Mouse (Mus musculus): ENCODE measurements around the gene Trio. TPM values are rescaled to one million over a fixed set of nuclear protein-coding genes. Genes with fewer than 3 reads are reported as not detected.

Trio gene
- polyA plus RNA-seq, 1 experiment from 2014 or later = 52.8 TPM

DNA sequence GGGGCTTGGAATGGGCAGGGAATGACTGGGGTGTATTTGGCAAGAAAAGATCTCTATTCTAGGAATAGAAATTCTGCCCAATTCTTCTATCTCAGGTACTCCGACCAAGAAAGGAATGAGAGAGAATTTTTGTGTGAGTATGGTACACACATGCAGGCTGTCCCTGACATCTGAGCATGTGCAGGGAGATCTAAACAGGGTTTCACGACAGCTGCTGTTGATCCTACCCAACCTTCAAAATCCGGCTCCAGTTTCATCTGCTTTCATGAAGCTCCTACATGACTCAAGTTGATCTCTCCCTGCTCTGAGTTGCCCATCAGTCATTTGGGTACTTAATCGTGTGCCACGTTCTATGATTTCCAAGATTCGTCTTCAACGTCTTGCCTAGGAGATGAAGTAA, 3.7 kb upstream of the Trio start:
- H3K9me3 ChIP-seq = no peaks in the 10 kb centered on the region
- H3K4me1 ChIP-seq = peaks cover 5% of the 10 kb centered on the region; the same call in 1 of the 2 replicates
- no peak overlapping the region for H3K4me3 ChIP-seq

GRCm38 (mm10) chr15:28028542-28028941, 2.9 kb upstream of the Trio start:
- Histone ChIP-seq H3K4me1 (peaks cover 6% of the 10 kb centered on the region), H3K9ac (no peak overlapping the region), H3K9me3 (no peaks in the 10 kb centered on the region), H3K36me3 (no peaks in the 10 kb centered on the region), H3K27me3 (no peaks in the 10 kb centered on the region), H3K4me3 (no peak overlapping the region), H3K27ac (no peak overlapping the region), H3K4me2 (no peak overlapping the region)
- WGBS = 89% methylated on average over 6 of the region's 6 CpGs
- ATAC-seq (ENCODE audit: insufficient number of reproducible peaks, low FRiP score, low TSS enrichment, low read depth) = no peak

More for the DNA sequence above, 3.7 kb upstream of the Trio start:
- no peak for ATAC-seq (ENCODE audit: insufficient number of reproducible peaks, low FRiP score, low TSS enrichment, low read depth)
- H3K36me3 ChIP-seq = no peaks in the 10 kb centered on the region
- no peak overlapping the region for H3K4me2 ChIP-seq
- no peak overlapping the region for H3K27ac ChIP-seq
- no peaks in the 10 kb centered on the region for H3K27me3 ChIP-seq
- 82% methylated on average over 7 of the region's 7 CpGs for WGBS
- no peak overlapping the region for H3K9ac ChIP-seq

DNA sequence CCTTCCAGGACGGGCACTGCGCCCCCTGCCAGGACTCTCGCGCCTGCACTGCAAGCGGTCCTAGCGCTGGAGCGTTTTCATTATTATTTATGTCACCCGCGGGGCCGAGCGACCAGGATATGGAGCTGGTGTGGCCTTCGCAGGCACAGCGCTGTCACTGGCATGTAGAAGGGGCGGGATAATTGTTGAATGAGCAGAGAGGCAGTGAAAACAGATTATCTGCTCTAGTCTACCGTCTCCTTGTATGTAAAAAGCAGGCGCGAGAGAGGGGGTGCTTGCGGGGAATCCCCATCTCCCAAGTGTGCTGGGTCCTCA, 476 bp upstream of the Trio start:
- WGBS = under 1% methylated on average over 18 of the region's 18 CpGs
- Histone ChIP-seq H3K9me3 (no peaks in the 10 kb centered on the region), H3K4me2 (peak overlapping the region; percentile 74), H3K27me3 (no peaks in the 10 kb centered on the region), H3K4me3 (peak overlapping the region; percentile 89), H3K4me1 (peaks cover 26% of the 10 kb centered on the region), H3K9ac (peak overlapping the region; percentile 39), H3K36me3 (no peaks in the 10 kb centered on the region), H3K27ac (peak overlapping the region; percentile 99)
- ATAC-seq (ENCODE audit: insufficient number of reproducible peaks, low FRiP score, low TSS enrichment, low read depth) = no peak

GRCm38 (mm10) chr15:28024965-28025338, 696 bp downstream of the Trio start:
- Histone ChIP-seq H3K9ac (peak overlapping the region; percentile 98), H3K4me3 (peak overlapping the region; percentile 89), H3K27me3 (no peaks in the 10 kb centered on the region), H3K9me3 (no peaks in the 10 kb centered on the region), H3K27ac (peak overlapping the region; percentile 99), H3K36me3 (no peaks in the 10 kb centered on the region), H3K4me1 (peaks cover 32% of the 10 kb centered on the region), H3K4me2 (peak overlapping the region; percentile 85)
- ATAC-seq (ENCODE audit: insufficient number of reproducible peaks, low FRiP score, low TSS enrichment, low read depth) = no peak
- 0% methylated on average over 53 of the region's 54 CpGs for WGBS

DNA sequence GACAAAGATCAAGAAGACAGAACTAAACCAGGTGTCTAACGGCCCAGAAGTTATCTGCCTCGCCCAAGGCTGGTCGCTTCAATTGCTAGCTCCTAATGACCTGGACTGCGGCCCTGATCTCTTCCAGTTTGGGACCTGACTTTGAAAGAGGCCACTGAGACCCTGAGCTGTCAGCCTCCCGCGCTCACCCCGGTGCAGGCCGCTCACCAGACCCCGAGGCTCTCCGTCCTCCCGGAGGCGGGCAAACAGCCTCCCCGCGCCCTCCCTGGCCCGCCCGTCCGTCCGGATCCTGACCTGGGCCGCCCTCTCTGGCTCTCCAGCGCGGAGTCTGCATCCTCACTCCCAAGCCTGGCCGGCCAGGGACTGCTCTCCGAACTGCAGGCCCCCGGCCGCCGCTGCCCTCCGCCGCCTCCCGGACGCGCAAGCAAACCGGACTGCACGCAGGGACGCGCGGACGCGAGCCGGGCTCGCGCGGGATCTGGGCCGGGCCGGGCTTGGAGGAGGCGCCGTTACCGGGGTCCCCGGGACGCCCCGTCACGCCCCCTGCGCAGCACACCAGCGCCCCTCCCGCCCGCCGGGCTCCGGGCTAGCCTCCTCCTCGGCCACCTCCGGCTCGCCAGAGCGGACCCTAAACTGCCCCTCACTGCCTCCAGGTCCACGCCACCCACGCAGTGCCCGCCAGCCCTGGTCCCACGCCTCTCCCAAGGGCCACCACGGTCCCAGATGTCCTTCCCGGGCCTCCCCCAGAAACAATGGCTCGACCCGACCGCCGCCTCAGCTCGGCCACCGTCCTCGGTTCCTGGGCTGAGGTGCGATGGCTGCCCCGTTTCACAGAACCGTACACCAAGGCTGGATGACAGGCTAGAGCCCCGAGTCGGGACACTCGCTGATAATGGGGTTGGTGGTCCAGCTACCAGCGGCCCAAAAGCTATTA, 1.4 kb downstream of the Trio start:
- Histone ChIP-seq H3K9ac (peak overlapping the region; percentile 98), H3K27me3 (no peaks in the 10 kb centered on the region), H3K4me1 (peaks cover 34% of the 10 kb centered on the region), H3K9me3 (no peaks in the 10 kb centered on the region), H3K4me3 (peak overlapping the region; percentile 89), H3K27ac (peak overlapping the region; percentile 99), H3K36me3 (no peaks in the 10 kb centered on the region), H3K4me2 (peak overlapping the region; percentile 85)
- under 1% methylated on average over 80 of the region's 81 CpGs for WGBS
- ATAC-seq (ENCODE audit: insufficient number of reproducible peaks, low FRiP score, low TSS enrichment, low read depth) = peak; percentile 25; the same call in 1 of the 2 replicates

DNA sequence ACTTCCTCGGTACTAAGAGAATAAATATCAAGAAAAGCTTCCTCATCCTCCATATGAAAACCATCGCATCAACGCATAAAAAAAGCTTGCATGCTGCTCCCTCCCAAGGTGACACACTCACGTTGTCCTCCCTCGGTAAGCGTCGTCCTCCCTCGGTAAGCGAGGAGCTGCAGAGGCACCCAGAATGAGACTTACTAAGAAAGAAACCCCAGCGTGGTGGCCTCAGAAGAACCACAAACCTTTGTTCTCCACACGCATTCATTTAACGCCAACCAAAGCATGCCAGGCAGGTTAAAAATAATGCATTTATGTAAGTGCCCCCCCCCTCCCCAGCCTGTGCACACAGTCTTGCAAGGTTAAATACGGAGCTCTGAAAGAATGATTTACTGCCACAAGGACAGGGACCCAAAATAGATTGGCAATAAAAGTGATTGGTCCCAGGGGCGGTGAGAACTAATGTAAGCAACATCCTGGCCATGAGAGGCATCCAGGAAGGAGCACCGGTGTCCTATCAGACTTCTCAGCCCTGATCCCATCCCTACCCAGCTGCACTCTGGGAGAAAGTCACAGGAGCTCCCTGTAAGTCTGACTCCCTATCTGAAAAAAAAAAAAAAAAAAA, 3.9 kb downstream of the Trio start:
- Histone ChIP-seq H3K9ac (no peak overlapping the region), H3K27ac (no peak overlapping the region), H3K9me3 (no peaks in the 10 kb centered on the region), H3K4me3 (no peak overlapping the region), H3K36me3 (no peaks in the 10 kb centered on the region), H3K4me1 (peaks cover 34% of the 10 kb centered on the region), H3K4me2 (no peak overlapping the region), H3K27me3 (no peaks in the 10 kb centered on the region)
- ATAC-seq (ENCODE audit: insufficient number of reproducible peaks, low FRiP score, low TSS enrichment, low read depth) = no peak
- WGBS = 15% methylated on average over 15 of the region's 15 CpGs

- 51% methylated on average over 7 of the region's 7 CpGs for WGBS
- no peak for ATAC-seq (ENCODE audit: insufficient number of reproducible peaks, low FRiP score, low TSS enrichment, low read depth)
- H3K4me2 ChIP-seq = no peak overlapping the region
- H3K27ac ChIP-seq = no peak overlapping the region
- no peaks in the 10 kb centered on the region for H3K27me3 ChIP-seq
- no peak overlapping the region for H3K9ac ChIP-seq
- H3K36me3 ChIP-seq = no peaks in the 10 kb centered on the region
- no peak overlapping the region for H3K4me3 ChIP-seq
- H3K4me1 ChIP-seq = peaks cover 32% of the 10 kb centered on the region
- H3K9me3 ChIP-seq = no peaks in the 10 kb centered on the region
These were observed 6.1 kb downstream of the Trio start for GRCm38 (mm10) chr15:28019393-28020070.

GRCm38 (mm10) chr15:28007516-28007915, 18.1 kb downstream of the Trio start:
- Histone ChIP-seq H3K27ac (no peak overlapping the region), H3K27me3 (no peaks in the 10 kb centered on the region), H3K4me1 (peaks cover 34% of the 10 kb centered on the region), H3K4me2 (no peak overlapping the region), H3K9ac (no peak overlapping the region), H3K9me3 (no peaks in the 10 kb centered on the region), H3K4me3 (no peak overlapping the region), H3K36me3 (no peaks in the 10 kb centered on the region)
- WGBS = 50% methylated on average over 3 of the region's 3 CpGs
- ATAC-seq (ENCODE audit: insufficient number of reproducible peaks, low FRiP score, low TSS enrichment, low read depth) = no peak

GRCm38 (mm10) chr15:28004192-28004767, 21.4 kb downstream of the Trio start:
- peaks cover 36% of the 10 kb centered on the region for H3K4me1 ChIP-seq
- no peaks in the 10 kb centered on the region for H3K9me3 ChIP-seq
- ATAC-seq (ENCODE audit: insufficient number of reproducible peaks, low FRiP score, low TSS enrichment, low read depth) = no peak
- H3K27me3 ChIP-seq = no peaks in the 10 kb centered on the region
- peak overlapping the region; percentile 75 for H3K27ac ChIP-seq
- no peak overlapping the region for H3K9ac ChIP-seq
- no peak overlapping the region for H3K4me2 ChIP-seq
- no peak overlapping the region for H3K4me3 ChIP-seq
- H3K36me3 ChIP-seq = no peaks in the 10 kb centered on the region
- WGBS = 19% methylated on average over 5 of the region's 5 CpGs

DNA sequence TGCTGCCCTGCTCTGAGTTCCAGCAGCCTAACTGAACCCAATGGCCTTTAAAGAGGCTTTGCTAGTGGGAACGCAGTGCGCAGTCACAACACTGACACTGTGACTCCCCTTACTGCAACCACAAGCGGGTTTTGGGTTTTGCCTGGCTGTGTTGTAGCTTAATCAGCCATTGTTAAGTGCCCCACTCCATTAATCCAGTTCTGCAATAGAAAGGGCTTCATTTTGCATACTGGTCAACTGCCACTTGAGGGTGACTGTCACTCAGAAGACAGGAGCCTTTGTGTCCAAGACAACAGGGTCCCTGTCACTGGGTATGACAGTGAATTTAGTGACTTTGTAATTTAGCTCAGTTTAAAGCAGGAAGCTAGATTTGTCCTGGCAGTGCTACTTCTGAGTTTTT, 23.1 kb downstream of the Trio start:
- Histone ChIP-seq H3K27ac (no peak overlapping the region), H3K4me2 (no peak overlapping the region), H3K9me3 (no peaks in the 10 kb centered on the region), H3K4me3 (no peak overlapping the region), H3K4me1 (peaks cover 50% of the 10 kb centered on the region), H3K36me3 (no peaks in the 10 kb centered on the region), H3K9ac (no peak overlapping the region), H3K27me3 (no peaks in the 10 kb centered on the region)
- ATAC-seq (ENCODE audit: insufficient number of reproducible peaks, low FRiP score, low TSS enrichment, low read depth) = no peak
- 89% methylated on average over 3 of the region's 3 CpGs for WGBS

DNA sequence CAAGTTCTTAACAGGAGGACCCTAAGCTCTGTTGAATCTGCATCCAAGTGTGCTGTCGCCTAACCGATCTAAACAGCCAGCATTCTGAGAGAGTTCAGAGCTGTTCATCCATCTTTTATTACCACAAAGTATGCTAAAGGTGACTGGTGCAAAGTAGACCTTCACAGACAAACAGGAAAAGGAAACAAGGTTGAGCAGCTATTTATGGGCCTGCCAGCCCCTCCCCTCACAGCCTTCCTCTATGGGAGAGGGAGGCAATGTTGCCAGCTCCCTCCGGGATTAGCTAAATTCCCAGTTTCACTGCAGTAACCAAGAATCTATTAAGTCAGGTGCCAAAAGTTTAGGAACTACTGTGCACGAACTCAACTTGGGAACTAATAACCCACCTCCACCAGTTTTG, 24.3 kb downstream of the Trio start:
- no peak overlapping the region for H3K27ac ChIP-seq
- 29% methylated on average over 4 of the region's 4 CpGs for WGBS

More for the DNA sequence above, 24.3 kb downstream of the Trio start:
- ATAC-seq (ENCODE audit: insufficient number of reproducible peaks, low FRiP score, low TSS enrichment, low read depth) = no peak
- Histone ChIP-seq H3K9ac (no peak overlapping the region), H3K27me3 (no peaks in the 10 kb centered on the region), H3K4me2 (no peak overlapping the region), H3K9me3 (no peaks in the 10 kb centered on the region), H3K36me3 (no peaks in the 10 kb centered on the region), H3K4me1 (peaks cover 50% of the 10 kb centered on the region), H3K4me3 (no peak overlapping the region)
